Mouse (Mus musculus) common myeloid progenitor, adult 5-6 weeks (primary cell): ENCODE results near the gene Ano10. TPM values are rescaled to one million over a fixed set of nuclear protein-coding genes. Genes with fewer than 3 reads are reported as not detected.

Experiments
- ATAC-seq: replicated peaks from 2 replicates; pipeline ENCODE4 v1.8.0; 2016; ENCODE audit warnings: low read depth, mild to moderate bottlenecking, moderate TSS enrichment, inconsistent platforms; ENCODE audit not compliant: poor library complexity, severe bottlenecking
- total RNA-seq: library from RNA; stranded (forward); fragments of 200-1000, 187-1606 nt; gene quantifications from 2 replicates; pipeline ENCODE4 v1.2.3, GENCODE M21; 2017

Ano10 gene
- total RNA-seq, 1 experiment from 2014 or later, result 9.8 TPM

GRCm38 (mm10) chr9:122208311-122208710 is 85.9 kb downstream of the Ano10 start:
- no peak for ATAC-seq

DNA sequence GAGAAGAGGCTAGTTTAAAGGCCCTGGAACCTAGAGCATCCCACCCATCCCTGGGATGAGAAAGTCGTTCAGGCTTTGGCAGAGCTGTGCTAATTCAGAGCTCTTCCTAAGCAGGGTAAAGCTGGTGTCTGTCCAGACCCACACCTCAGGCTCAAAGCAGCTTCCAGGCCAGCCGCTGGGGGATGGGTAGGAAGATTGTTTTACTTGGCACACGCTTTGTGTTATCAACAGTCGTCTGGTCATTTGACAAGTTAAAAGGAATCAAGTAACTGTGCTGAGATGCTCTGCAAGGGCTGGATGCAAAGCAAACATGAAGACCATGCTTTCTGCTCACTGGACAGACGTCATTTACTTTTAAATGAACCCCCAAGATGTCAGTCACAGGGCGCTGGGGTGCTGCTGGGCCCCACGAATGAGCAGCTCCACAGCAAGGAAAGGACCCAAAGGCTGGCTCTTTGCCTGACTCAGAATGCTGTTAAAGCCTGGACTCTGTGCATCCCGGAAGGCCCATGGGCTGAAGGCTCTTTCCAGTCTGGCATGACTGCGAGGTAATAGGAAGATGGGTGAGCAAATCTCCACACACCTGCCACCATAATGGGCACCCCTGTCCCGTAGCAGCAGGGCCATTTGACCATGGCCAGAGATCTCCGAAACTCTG is 88.6 kb downstream of the Ano10 start:
- no peak for ATAC-seq

DNA sequence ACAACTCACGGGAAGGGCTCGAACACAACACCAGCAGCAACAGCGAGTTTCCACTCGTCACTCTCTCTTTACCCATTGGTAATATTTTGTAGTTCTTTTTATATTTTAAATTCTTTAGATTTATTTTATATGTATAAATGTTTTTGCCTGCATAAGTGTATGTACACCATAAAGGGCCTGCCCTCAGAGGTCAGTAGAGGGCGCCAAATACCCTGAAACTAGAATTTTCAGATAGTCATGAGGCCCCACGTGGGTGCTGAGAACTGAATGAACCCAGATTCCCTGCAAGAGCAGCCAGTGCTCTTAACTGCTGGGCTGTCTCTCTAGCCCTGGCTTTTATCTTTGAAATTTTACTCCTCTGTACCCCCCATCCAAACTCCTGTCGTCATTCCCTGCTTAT is 89.7 kb downstream of the Ano10 start:
- 0 out of 2 replicates have a peak, but pooled peaks have one; percentile 36 for ATAC-seq

- ATAC-seq, result peak; percentile 62; the same call in 1 of the 2 replicates
Measured at GRCm38 (mm10) chr9:122199253-122199652, 95.0 kb downstream of the Ano10 start.

- ATAC-seq, result no peak
Measured at GRCm38 (mm10) chr9:122198621-122199020, 95.6 kb downstream of the Ano10 start.

DNA sequence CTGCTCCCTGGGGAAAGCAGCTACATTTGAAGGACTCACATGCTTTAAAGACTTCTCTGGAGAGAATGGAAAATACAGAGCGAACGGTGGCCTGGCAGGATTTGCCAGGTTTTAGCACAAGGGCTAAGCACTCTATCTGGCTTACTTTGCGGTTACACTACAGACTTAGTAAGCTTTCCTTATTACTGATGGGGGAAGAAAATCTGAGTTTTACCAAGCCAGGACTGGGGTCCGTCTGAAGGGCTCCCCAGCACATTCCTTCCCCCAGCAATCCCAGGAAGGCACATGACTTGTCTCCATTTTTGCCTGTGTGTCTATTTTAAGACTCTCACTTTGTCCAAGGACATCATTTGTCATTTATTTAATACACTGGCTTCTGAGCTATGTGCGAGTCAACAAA is 97.2 kb downstream of the Ano10 start:
- ATAC-seq, result no peak

DNA sequence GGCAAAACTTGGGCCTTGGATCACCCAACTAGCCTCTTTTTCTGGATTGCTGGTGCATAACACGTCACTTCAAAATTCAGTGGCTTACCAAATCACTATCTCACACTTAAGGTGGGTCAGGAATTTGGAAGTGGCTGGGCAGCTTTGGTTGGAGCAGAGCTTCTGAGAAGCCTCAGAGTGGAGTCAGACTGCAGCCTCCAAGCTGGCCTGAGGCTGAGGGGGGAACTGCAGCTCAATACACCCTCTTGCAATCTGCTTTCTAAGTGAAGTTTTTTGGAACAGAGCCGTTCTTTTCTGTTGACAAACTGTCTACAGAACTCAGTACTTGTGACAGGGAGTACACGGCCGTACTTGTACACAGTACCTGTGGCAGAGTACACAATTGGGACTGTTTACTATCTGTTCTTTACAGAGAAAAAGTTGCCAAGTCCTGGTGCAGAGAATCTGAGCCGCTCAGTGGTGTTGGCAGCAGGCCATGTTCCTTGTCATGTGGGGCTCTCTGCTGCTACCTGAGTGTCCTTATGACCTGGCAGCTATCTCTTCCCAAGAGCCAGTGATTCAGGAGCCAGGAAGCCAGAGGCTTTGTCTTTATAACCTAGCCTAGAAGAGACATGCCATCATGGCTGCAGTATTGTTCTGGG is 99.1 kb downstream of the Ano10 start:
- no peak for ATAC-seq

GRCm38 (mm10) chr9:122193823-122194222 is 100.4 kb downstream of the Ano10 start:
- no peak for ATAC-seq

DNA sequence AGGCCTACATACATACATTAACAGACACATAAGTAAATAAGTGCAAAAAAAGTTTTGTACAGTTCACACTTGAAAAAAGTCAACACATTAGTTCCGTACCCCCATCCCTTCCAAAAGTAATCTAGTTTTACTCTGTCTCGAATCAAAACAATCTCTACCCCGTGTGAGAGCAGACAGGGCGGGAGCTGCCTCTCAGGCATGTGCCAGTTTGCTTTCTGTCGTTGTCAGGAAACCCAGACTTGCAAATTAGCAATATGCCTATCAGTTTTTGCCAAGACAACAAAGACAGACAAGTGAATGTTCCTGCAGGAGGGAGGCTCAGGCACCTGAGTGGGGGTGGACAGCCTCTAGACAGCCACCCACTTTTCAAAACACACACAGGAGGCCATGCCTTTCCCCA is 100.9 kb downstream of the Ano10 start:
- no peak for ATAC-seq

DNA sequence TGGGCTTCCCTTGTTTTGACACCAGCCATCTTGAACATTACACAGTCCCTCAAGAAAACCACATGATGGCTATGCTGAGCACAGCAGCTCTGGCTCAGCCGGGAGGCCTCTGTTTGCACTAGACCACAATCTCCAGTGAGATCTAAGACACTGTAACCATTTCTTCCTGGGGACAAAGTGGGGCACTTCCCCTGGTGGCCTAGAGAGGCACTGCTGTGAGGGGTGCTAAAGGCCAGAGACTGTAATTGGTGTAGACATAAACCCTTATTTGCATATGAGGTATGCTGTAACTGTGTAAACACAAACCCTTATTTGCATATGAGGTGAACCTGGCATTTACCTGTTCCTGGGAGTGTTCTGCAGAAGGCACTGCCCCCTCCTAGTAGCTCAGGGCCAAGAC is 105.5 kb downstream of the Ano10 start:
- ATAC-seq, result peak; percentile 92

DNA sequence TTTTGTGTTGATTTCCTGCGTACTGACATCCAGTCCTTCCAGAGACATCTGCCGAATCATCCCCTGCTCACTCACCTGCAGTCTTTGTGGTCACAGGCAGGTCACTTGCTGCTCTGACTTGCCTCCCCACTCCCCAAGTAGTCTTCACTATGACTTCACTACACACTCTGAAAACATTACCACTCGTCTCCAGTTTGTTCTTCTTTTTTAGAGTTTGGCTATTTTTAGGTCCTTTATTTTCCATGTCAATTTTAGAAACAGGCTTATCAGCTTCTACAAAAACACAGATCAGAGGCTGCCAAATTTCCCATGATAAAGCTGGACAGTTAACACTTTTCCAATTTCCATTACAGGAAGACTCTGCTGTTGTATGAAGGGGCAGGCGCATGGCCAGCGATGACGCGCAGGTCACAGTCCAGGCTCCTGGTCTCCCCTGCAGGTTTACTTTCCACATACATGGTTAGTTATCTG is 106.7 kb downstream of the Ano10 start:
- ATAC-seq, result no peak

DNA sequence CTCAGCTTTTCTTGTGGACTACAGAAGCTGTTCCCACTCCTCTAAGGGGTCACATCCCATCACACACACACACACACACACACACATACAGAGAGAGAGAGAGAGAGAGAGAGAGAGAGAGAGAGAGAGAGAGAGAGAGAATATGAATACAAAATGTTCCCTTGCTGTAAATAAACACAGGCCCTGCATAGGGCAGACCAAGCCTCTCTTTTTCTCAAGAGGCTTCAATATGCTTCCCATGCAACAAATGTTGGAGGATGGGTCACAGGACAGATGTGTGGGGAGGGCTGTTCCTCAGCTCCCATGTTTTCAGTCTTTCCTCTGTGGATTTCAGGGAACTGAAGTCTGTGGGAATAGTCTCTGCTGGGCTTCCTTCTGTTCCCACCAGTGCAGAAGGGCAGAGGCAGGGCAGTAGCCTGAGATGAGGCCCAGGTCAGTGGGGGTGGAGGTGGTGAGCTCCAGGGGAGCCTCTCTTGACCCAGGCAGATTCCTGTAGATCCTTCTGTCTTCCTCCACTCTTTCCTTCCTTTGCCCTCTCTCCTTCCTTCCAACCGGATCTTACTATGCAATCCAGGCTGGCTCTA is 107.5 kb downstream of the Ano10 start:
- ATAC-seq, result no peak

GRCm38 (mm10) chr9:122185953-122186352 is 108.3 kb downstream of the Ano10 start:
- ATAC-seq, result no peak

DNA sequence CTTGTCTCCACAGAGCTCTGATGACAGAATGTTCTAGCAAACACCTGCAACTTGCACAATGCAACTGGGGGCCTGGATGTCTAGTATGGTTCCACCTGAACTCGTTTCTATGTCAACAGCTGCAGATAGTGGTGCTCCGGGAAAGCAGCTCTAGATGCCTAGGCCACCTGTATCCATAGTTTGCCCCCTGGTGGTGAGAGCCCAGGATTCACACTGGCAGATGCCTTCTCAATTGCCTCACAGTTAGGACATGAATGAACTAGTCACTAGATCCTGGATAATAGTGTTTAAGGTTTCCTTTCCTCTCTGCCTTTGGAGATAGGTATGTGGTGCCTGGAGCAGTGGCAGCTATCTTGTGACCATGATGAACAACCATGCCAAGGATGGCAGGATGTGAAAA is 109.2 kb downstream of the Ano10 start:
- peak; percentile 43; the same call in 1 of the 2 replicates for ATAC-seq

DNA sequence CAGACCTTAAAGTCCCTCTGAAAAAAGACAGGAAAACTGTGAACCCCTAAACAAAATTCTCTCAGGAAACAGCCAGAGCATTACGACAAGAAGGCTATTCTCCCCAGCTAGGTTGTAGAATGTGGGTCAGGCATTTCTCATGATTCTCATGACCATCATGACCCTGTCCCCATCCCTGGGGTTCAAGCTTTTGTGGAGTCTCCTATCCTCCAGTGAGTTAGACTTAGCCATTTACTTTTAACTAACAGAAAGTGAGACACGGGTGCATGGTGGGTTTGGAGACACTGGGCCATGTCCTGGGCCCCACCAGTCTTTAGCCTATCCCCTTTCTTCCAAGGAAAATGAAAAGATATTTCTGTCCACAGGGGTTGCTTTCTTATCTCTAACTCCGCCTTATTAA is 109.9 kb downstream of the Ano10 start:
- no peak for ATAC-seq

DNA sequence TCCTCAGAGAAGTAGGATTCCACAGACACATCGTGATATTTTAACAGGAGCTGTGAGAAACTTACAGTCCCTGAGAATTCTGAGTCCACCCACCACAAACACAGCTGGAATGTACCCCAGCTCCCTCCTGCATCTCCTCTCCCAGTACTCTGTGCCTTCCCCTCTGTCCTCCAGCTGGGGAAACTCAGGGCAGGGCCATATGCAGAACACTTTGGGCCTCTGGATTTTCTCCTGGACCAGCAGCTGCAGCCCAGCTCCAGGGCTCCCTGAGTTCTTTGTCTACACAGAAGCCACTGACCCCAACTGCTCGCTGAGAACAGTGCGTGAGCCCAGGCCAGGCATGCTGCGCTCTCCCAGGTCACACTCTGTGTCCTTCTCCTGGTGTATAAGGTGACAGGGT is 111.1 kb downstream of the Ano10 start:
- no peak for ATAC-seq

DNA sequence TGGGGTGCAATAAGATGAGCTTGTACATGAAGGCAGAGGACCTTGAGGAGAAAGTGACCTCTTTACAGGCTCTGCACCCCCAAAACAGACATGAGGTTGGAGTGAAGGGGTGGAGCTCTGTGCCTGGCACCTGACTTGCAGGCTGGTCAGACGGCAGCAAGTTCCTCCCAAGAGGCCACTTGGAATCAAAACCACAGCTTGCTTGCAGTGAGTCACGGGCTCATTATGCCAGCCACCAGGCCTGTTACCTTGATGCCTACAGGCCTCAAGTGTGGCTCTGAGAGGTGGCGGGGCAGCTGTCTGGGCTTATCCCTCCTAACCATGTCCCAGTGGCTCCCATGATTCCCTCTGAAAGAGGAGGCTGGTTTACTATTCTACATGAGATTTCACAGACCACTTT is 114.1 kb downstream of the Ano10 start:
- no peak for ATAC-seq

DNA sequence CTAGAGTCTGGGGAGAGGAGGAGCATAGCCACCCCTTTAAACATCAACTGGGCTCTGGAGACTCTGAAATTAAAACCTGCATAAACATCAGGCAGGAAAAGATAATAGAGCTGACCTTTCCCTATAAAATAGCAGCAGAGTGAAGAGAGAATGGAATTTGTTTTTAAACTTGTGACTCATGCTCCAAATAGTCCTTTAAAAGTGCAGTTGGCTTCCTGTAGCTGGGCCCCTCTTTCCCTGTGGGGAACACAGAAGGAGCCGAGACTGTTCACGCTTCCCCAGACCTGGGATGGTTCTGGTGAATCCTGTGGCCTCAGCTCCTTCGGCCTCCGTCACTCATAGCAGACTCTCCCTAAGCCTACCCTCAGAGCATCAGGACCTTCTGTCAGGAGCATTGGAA is 115.8 kb downstream of the Ano10 start:
- no peak for ATAC-seq

GRCm38 (mm10) chr9:122177256-122178220 is 116.7 kb downstream of the Ano10 start:
- ATAC-seq, result no peak

- no peak for ATAC-seq
Measured at GRCm38 (mm10) chr9:122174723-122175122, 119.5 kb downstream of the Ano10 start.
